Mouse (Mus musculus) lung, embryonic 16.5 days (tissue): ENCODE measurements around the gene Gm9736. TPM values are rescaled to one million over a fixed set of nuclear protein-coding genes. Genes with fewer than 3 reads are reported as not detected.
"Not testable (repeated sequence)": the region's sequence is repeated elsewhere in the genome, so short reads cannot be mapped to it uniquely, and the experiment has no call there.

Experiments used
- ATAC-seq: fragments of 200-750 bp; cut with Nextera tagmentation; 2 replicates; pipeline ENCODE4 v1.8.0; 2017; ENCODE audit warnings: low read depth, mild to moderate bottlenecking, moderate library complexity
- H3K27ac ChIP-seq: fragments of 300-500 bp; sonication (generic); 2 replicates; pipeline ENCODE4 v1.5.1; 2014; ENCODE audit warnings: mild to moderate bottlenecking, control low read depth, low read length
- H3K27me3 ChIP-seq: fragments of 300-500 bp; sonication (generic); 2 replicates; pipeline ENCODE4 v1.6.1; 2014; ENCODE audit warnings: low read depth, low read length, mixed read lengths; ENCODE audit not compliant: control insufficient read depth, insufficient read depth
- H3K36me3 ChIP-seq: fragments of 300-500 bp; sonication (generic); 2 replicates; pipeline ENCODE4 v1.6.1; 2014; ENCODE audit warnings: low read length; ENCODE audit not compliant: control insufficient read depth, insufficient read depth
- H3K4me1 ChIP-seq: fragments of 300-500 bp; sonication (generic); replicated peaks from 2 replicates; pipeline ENCODE4 v1.6.1; 2014; ENCODE audit warnings: low read length, mixed read lengths; ENCODE audit not compliant: control insufficient read depth, insufficient read depth
- H3K4me2 ChIP-seq: fragments of 300-500 bp; sonication (generic); 2 replicates; pipeline ENCODE4 v1.6.1; 2014; ENCODE audit warnings: low read depth, low read length, control low read depth
- H3K4me3 ChIP-seq: fragments of 300-500 bp; sonication (generic); 2 replicates; pipeline ENCODE4 v1.5.1; 2014; ENCODE audit warnings: mild to moderate bottlenecking, low read length, control low read depth
- H3K9ac ChIP-seq: fragments of 300-500 bp; sonication (generic); 2 replicates; pipeline ENCODE4 v1.6.1; 2014; ENCODE audit warnings: low read length, control low read depth
- H3K9me3 ChIP-seq: fragments of 300-500 bp; sonication (generic); 2 replicates; pipeline ENCODE4 v1.6.1; 2016; ENCODE audit warnings: low read length; ENCODE audit not compliant: control insufficient read depth
- WGBS: fragments of 180-500 bp; shearing (Covaris S2); extraction: QIAGEN DNeasy Blood & Tissue Kit; methylation state at CpG from one replicate; pipeline ENCODE4 v1.1.7; 2014; 5-methylcytosine and 5-hydroxymethylcytosine counted together
- polyA plus RNA-seq: library from polyadenylated mRNA; unstranded; fragments of >200 nt; fragmentation: Nextera tagmentation; extraction: Ambion mirVana; gene quantifications from 2 replicates; pipeline ENCODE4 v1.2.1, GENCODE M21; 2015

Gene Gm9736
- polyA plus RNA-seq, 1 experiment from 2014 or later: not detected

DNA sequence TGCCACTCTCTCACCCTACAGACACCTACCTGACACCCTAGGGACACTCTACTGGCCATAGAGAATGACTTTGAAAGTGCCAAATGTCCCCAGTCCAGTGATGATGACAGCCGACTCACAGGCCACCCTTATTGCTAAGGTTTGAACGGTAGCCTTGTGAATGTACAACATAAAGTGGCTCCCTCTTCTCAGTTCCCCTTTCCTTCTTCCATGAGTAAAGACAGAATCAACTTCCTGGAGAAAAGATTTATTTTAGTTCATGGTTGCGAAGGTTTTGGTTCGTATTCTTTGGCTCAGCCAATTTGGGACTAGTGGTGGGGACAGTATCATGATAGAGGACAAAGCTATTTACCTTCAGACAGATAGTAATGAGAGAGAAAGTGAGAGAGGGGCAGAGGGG is 12.2 kb downstream of the Gm9736 start:
- no peaks in the 10 kb centered on the region for H3K4me1 ChIP-seq
- ATAC-seq: no peak
- 80% methylated on average over 4 of the region's 4 CpGs for WGBS

DNA sequence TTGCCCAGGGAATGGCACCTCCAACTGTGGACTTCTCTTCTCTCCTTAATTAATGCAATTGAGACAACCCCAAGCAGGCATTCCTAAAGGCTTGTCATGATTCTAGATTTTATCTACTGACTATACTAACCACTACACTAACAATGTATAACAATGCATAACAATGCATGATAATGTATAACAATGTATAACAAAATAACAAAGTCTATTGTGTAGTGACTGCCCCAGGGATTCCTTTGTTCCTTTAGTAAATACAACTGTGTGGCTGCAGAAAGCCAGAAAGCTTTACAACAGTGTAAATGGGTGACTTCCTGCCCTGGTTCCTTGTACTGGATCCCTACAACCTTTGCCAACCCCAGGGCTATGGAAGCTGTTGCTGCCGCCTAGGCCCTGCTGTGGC is 15.2 kb downstream of the Gm9736 start:
- H3K36me3 ChIP-seq: no peaks in the 10 kb centered on the region
- H3K27ac ChIP-seq: no peak overlapping the region
- H3K9me3 ChIP-seq: peaks cover 4% of the 10 kb centered on the region; the same call in 1 of the 2 replicates
- no peak overlapping the region for H3K4me3 ChIP-seq
- no peak for ATAC-seq
- H3K9ac ChIP-seq: no peak overlapping the region
- WGBS: 90% methylated on average over 1 of the region's 1 CpGs
- no peaks in the 10 kb centered on the region for H3K4me1 ChIP-seq
- no peaks in the 10 kb centered on the region for H3K27me3 ChIP-seq
- H3K4me2 ChIP-seq: no peak overlapping the region

More for the DNA sequence above, 12.2 kb downstream of the Gm9736 start:
- Histone ChIP-seq H3K27me3 (no peaks in the 10 kb centered on the region), H3K9ac (no peak overlapping the region), H3K27ac (no peak overlapping the region), H3K36me3 (no peaks in the 10 kb centered on the region), H3K9me3 (peaks cover 4% of the 10 kb centered on the region; the same call in 1 of the 2 replicates), H3K4me2 (no peak overlapping the region), H3K4me3 (no peak overlapping the region)

DNA sequence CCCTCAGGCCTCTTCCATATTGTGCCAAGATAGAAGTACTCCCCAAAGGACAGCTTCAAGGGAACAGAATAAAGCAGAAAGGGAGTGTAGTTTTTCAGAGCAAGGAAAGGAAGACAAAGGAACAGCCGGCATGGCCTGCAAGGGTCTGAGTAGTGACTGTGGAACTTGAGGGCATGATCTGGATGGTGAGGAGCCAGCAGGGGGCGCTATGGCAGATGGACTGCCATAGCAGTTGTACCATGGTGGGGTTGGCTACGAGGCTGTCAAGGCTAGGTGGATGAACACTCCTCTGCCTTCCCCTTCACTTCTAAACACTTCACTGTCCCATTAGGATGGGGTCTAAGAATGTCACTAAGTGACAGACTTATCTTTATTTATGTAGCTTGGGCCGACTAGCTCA is 21.9 kb downstream of the Gm9736 start:
- Histone ChIP-seq H3K4me1 (no peaks in the 10 kb centered on the region), H3K9me3 (no peaks in the 10 kb centered on the region), H3K4me3 (no peak overlapping the region), H3K27me3 (no peaks in the 10 kb centered on the region), H3K4me2 (no peak overlapping the region), H3K27ac (no peak overlapping the region), H3K9ac (no peak overlapping the region), H3K36me3 (no peaks in the 10 kb centered on the region)
- WGBS: 38% methylated on average over 4 of the region's 4 CpGs
- ATAC-seq: no peak

DNA sequence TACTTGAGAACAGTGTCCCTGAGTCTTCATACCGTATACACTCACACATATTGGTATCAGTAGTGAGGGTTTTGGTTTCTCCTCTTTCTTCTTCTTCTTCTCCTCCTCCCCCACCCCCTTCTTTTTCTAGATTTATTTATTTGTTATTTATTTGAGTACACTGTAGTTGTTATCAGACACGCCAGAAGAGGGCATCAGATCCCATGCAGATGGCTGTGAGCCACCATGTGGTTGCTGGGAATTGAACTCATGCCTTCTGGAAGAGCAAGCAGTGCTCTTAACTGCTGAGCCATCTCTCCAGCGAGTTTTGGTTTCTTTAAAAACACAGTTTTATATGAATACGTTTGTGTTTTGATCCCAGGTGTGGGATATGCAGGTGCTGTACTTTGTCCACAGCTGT is 22.9 kb downstream of the Gm9736 start:
- no peak overlapping the region for H3K9ac ChIP-seq
- H3K27ac ChIP-seq: no peak overlapping the region
- no peaks in the 10 kb centered on the region for H3K36me3 ChIP-seq
- H3K4me2 ChIP-seq: no peak overlapping the region
- H3K9me3 ChIP-seq: no peaks in the 10 kb centered on the region
- no peak overlapping the region for H3K4me3 ChIP-seq
- 51% methylated on average over 4 of the region's 4 CpGs for WGBS
- no peaks in the 10 kb centered on the region for H3K27me3 ChIP-seq
- no peak for ATAC-seq
- no peaks in the 10 kb centered on the region for H3K4me1 ChIP-seq

DNA sequence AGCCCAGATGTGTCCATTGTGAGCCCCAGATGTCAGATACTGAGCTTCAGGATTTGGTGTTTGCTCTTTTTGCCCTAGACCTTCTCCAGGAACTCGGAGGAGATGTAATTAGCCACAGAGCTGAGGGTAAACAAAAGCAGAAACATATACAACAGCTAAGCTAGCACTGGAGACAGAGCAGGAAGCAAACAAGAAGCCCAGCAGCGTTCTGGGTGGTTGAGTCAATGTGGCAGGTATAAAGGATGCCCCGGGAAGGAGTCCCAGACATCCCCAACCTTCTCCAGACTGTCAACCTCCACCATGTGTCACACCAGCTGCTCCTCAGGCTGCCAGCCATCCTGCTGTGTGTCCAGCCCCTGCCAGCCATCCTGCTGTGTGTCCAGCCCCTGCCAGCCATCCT is 25.0 kb downstream of the Gm9736 start, which contains the start of gene Gm10100:
TSS of gene Gm10100 (plus strand) at position 301 of the 400 bp plus-strand sequence.
- H3K36me3 ChIP-seq: no peaks in the 10 kb centered on the region
- H3K4me1 ChIP-seq: no peaks in the 10 kb centered on the region

DNA sequence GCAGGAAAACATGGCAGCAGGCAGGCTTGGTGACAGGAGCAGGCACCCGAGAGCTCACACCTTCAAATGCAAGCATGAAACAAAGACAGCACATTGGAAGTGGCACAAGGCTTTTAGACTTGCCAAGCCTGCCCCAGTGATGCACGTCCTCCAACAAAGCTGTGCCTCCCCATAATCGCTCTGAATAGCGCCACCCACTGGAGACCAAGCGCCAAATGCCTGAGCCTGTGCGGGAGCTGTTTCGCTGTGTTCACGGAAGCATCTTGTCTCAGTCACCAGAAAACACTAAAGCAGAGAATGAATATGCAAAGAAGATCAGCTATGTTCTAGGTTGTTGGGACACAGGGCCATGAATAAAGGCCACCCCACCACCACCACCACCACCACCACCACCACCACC is 26.3 kb downstream of the Gm9736 start:
- no peak for ATAC-seq

More for the DNA sequence above, 25.0 kb downstream of the Gm9736 start, which contains the start of gene Gm10100:
- H3K27ac ChIP-seq: no peak within 1 kb of the TSS
- no peak within 1 kb of the TSS for H3K4me2 ChIP-seq
- H3K4me3 ChIP-seq: no peak within 1 kb of the TSS
- no peak for ATAC-seq
- no peak within 1 kb of the TSS for H3K9ac ChIP-seq
- no peaks in the 10 kb centered on the region for H3K9me3 ChIP-seq
- WGBS: 16% methylated on average over 3 of the region's 3 CpGs
- no peaks in the 10 kb centered on the region for H3K27me3 ChIP-seq

DNA sequence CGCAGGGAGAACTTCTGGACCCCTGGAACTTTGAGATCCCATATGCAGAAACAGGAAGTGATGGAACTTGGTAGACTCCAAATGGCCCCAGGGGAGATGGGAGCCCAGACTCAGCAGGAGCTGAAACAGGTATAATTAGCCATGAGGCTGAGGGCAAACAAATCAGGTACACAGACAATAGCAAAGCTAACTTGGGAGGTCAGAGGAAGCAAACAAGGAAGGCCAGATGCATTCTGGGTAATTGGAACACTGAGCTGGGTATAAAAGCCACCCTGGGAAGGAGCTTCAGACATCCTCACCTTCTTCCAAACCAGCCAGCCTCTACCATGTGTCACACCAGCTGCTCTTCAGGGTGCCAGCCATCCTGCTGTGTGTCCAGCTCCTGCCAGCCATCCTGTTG is 30.9 kb downstream of the Gm9736 start, which contains the start of gene Krtap12-1:
TSS of gene Krtap12-1 (plus strand) at position 301 of the 400 bp plus-strand sequence.
- H3K9ac ChIP-seq, H3K4me2 ChIP-seq, H3K36me3 ChIP-seq, H3K9me3 ChIP-seq, H3K27ac ChIP-seq, H3K27me3 ChIP-seq, H3K4me3 ChIP-seq, H3K4me1 ChIP-seq, ATAC-seq: not testable (repeated sequence)
- WGBS: 74% methylated on average over 1 of the region's 1 CpGs

More for the DNA sequence above, 26.3 kb downstream of the Gm9736 start:
- Histone ChIP-seq H3K9ac (no peak overlapping the region), H3K4me2 (no peak overlapping the region), H3K9me3 (no peaks in the 10 kb centered on the region), H3K4me3 (no peak overlapping the region), H3K36me3 (no peaks in the 10 kb centered on the region), H3K27me3 (no peaks in the 10 kb centered on the region), H3K4me1 (no peaks in the 10 kb centered on the region), H3K27ac (no peak overlapping the region)
- WGBS: 73% methylated on average over 8 of the region's 8 CpGs

DNA sequence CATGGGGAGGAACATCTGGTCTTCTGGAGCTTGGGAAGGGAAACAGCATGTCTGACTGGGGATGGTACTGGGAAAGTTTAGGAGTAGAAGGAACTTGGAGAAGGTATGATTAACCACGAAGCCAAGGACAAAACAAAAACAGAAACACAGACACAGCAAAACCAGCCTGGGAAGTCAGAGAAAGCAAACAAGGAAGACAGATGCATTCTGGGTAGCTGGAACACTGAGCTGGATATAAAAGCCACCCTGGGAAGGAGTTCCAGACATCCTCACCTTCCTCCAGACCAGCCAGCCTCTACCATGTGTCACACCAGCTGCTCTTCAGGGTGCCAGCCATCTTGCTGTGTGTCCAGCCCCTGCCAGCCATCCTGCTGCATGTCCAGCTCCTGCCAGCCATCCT is 35.6 kb downstream of the Gm9736 start, which contains the start of gene Gm10142:
TSS of gene Gm10142 (plus strand) at position 301 of the 400 bp plus-strand sequence.
- H3K27me3 ChIP-seq: no peaks in the 10 kb centered on the region
- no peaks in the 10 kb centered on the region for H3K36me3 ChIP-seq
- H3K4me2 ChIP-seq: no peak within 1 kb of the TSS
- H3K9me3 ChIP-seq: no peaks in the 10 kb centered on the region
- H3K4me1 ChIP-seq: no peaks in the 10 kb centered on the region
- ATAC-seq: no peak
- no peak within 1 kb of the TSS for H3K27ac ChIP-seq
- no peak within 1 kb of the TSS for H3K4me3 ChIP-seq
- no peak within 1 kb of the TSS for H3K9ac ChIP-seq
- WGBS: 88% methylated on average over 1 of the region's 1 CpGs

DNA sequence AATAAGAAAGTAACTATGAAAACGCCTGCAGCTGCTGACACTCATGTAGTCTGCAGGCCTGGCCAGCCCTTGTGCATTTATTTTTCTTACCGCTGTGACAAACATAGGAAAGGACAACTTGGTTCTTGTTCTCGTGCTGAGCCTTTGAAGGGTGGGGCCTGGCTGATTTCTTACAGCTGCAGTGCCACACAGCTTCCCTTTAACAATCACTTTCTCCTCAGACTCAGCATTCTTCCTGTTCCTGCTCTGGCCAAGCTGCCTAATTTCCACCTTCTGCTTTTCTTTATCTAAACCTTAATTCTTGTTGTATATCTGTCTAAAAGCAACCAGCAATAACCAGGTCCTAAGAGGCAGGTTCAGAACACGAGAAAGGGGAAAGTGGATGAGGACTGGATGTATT is 37.4 kb downstream of the Gm9736 start:
- ATAC-seq: no peak
- Histone ChIP-seq H3K36me3 (no peaks in the 10 kb centered on the region), H3K4me2 (no peak overlapping the region), H3K27me3 (no peaks in the 10 kb centered on the region), H3K9me3 (no peaks in the 10 kb centered on the region), H3K4me3 (no peak overlapping the region), H3K4me1 (no peaks in the 10 kb centered on the region), H3K27ac (no peak overlapping the region), H3K9ac (no peak overlapping the region)
- WGBS: 55% methylated on average over 4 of the region's 4 CpGs

DNA sequence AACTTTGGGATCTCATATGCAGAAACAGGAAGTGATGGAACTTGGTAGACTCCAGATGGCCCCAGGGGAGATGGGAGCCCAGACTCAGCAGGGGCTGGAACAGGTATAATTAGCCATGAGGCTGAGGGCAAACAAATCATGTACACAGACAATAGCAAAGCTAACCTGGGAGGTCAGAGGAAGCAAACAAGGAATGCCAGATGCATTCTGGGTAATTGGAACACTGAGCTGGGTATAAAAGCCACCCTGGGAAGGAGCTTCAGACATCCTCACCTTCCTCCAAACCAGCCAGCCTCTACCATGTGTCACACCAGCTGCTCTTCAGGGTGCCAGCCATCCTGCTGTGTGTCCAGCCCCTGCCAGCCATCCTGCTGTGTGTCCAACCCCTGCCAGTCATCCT is 40.0 kb downstream of the Gm9736 start, which contains the start of gene Gm10024:
TSS of gene Gm10024 (plus strand) at position 301 of the 400 bp plus-strand sequence.
- not testable (repeated sequence) for H3K27me3 ChIP-seq, H3K4me2 ChIP-seq, H3K27ac ChIP-seq, H3K9ac ChIP-seq, H3K4me3 ChIP-seq, H3K4me1 ChIP-seq, H3K9me3 ChIP-seq, H3K36me3 ChIP-seq, ATAC-seq
